Mouse (Mus musculus): Measurements from ENCODE around the gene Grm8. TPM values are rescaled to one million over a fixed set of nuclear protein-coding genes. Genes with fewer than 3 reads are reported as not detected.

The Grm8 gene
- total RNA-seq, 2 experiments from 2014 or later, result 0.07 TPM; not detected in 1

GRCm38 (mm10) chr6:27314273-27315009 is 820.5 kb downstream of the Grm8 start:
- DNase-seq, result no peak

GRCm38 (mm10) chr6:27310401-27310800 is 824.6 kb downstream of the Grm8 start:
- intact Hi-C loops (cut with DNase I), result no loop called here

More at GRCm38 (mm10) chr6:27314273-27315009, 820.5 kb downstream of the Grm8 start:
- intact Hi-C loops (cut with DNase I), result no loop called here

GRCm38 (mm10) chr6:27305351-27305750 is 829.6 kb downstream of the Grm8 start:
- no peak for DNase-seq
- intact Hi-C loops (cut with DNase I), result no loop called here

More at GRCm38 (mm10) chr6:27310401-27310800, 824.6 kb downstream of the Grm8 start:
- no peak for DNase-seq

- no peak for DNase-seq
- intact Hi-C loops (cut with DNase I), result no loop called here
These were observed 870.0 kb downstream of the Grm8 start for GRCm38 (mm10) chr6:27264972-27265371.

GRCm38 (mm10) chr6:27262611-27263010 is 872.4 kb downstream of the Grm8 start:
- no peak for DNase-seq
- intact Hi-C loops (cut with DNase I), result no loop called here

GRCm38 (mm10) chr6:27240416-27240815 is 894.6 kb downstream of the Grm8 start:
- intact Hi-C loops (cut with DNase I), result no loop called here
- DNase-seq, result peak; percentile 2 to 10

GRCm38 (mm10) chr6:27239968-27240367 is 895.0 kb downstream of the Grm8 start:
- intact Hi-C loops (cut with DNase I), result no loop called here
- no peak for DNase-seq

Small RNAs within 50 kb of the gene (microRNA-seq; reads per million reads assigned to microRNA genes)
- 0.70 to 1.4 reads per million in 2 experiments for gene Mir592

Data from heart, postnatal 10 days (tissue).